Mouse (Mus musculus) forebrain, embryonic 15.5 days (tissue): ENCODE measurements around the gene Bfar. TPM values are rescaled to one million over a fixed set of nuclear protein-coding genes. Genes with fewer than 3 reads are reported as not detected.

Experiments used
- ATAC-seq: fragments of 200-750 bp; cut with Nextera tagmentation; replicated peaks from 2 replicates; pipeline ENCODE4 v1.8.0; 2017; ENCODE audit warnings: mild to moderate bottlenecking, moderate TSS enrichment, moderate library complexity
- H3K27ac ChIP-seq: fragments of 300-500 bp; sonication (generic); replicated peaks from 2 replicates; pipeline ENCODE4 v1.5.1; 2015; ENCODE audit warnings: mild to moderate bottlenecking, inconsistent platforms
- H3K27me3 ChIP-seq: fragments of 300-500 bp; sonication (generic); 2 replicates; pipeline ENCODE4 v1.6.1; 2015; ENCODE audit warnings: inconsistent platforms
- H3K36me3 ChIP-seq: fragments of 300-500 bp; sonication (generic); 2 replicates; pipeline ENCODE4 v1.6.1; 2015; ENCODE audit warnings: mild to moderate bottlenecking, inconsistent platforms
- H3K4me1 ChIP-seq: fragments of 300-500 bp; sonication (generic); 2 replicates; pipeline ENCODE4 v1.6.1; 2015; ENCODE audit warnings: inconsistent platforms
- H3K4me2 ChIP-seq: fragments of 300-500 bp; sonication (generic); replicated peaks from 2 replicates; pipeline ENCODE4 v1.6.1; 2015; ENCODE audit warnings: mild to moderate bottlenecking, inconsistent platforms
- H3K4me3 ChIP-seq: fragments of 300-500 bp; sonication (generic); 2 replicates; pipeline ENCODE4 v1.5.1; 2015; ENCODE audit warnings: mild to moderate bottlenecking, inconsistent platforms
- H3K9ac ChIP-seq: fragments of 300-500 bp; sonication (generic); replicated peaks from 2 replicates; pipeline ENCODE4 v1.6.1; 2015; ENCODE audit warnings: mild to moderate bottlenecking, inconsistent platforms
- H3K9me3 ChIP-seq: fragments of 300-500 bp; sonication (generic); 2 replicates; pipeline ENCODE4 v1.6.1; 2016; ENCODE audit warnings: inconsistent platforms
- WGBS: fragments of 180-500 bp; shearing (Covaris S2); methylation state at CpG from one replicate; pipeline ENCODE4 v1.1.7; 2015; ENCODE audit warnings: mixed read lengths; 5-methylcytosine and 5-hydroxymethylcytosine counted together
- polyA plus RNA-seq: library from polyadenylated mRNA; unstranded; fragments of >200 nt; fragmentation: Nextera tagmentation; extraction: Ambion mirVana; gene quantifications from 2 replicates; pipeline ENCODE4 v1.2.1, GENCODE M21; 2015

Bfar gene
- polyA plus RNA-seq, 1 experiment from 2014 or later, result 53.1 TPM

GRCm38 (mm10) chr16:13750626-13751025 is 79.0 kb downstream of the Bfar start:
- Histone ChIP-seq H3K9ac (no peak overlapping the region), H3K27ac (no peak overlapping the region), H3K4me2 (no peak overlapping the region), H3K4me1 (peaks cover 6% of the 10 kb centered on the region), H3K4me3 (no peak overlapping the region), H3K36me3 (no peaks in the 10 kb centered on the region), H3K27me3 (no peaks in the 10 kb centered on the region), H3K9me3 (no peaks in the 10 kb centered on the region)
- no peak for ATAC-seq
- 92% methylated on average over 13 of the region's 13 CpGs for WGBS

Other genes with a start within 250 kb of the Bfar start
- gene Parn, start 3.7 kb upstream of the Bfar start, polyA plus RNA-seq, result 41.2 and 42.3 TPM in 2 replicates
- 7.0 and 8.4 TPM in 2 replicates for gene 3110001I22Rik, start 71 bp downstream of the Bfar start, polyA plus RNA-seq
- not detected in 2 replicates for gene Pla2g10, start 59.1 kb downstream of the Bfar start, polyA plus RNA-seq
- 108 and 110 TPM in 2 replicates for gene Rrn3, start 108.8 kb downstream of the Bfar start, polyA plus RNA-seq
- 217 and 234 TPM in 2 replicates for gene Ntan1, start 147.0 kb downstream of the Bfar start, polyA plus RNA-seq
- gene Pdxdc1, start 231.3 kb downstream of the Bfar start, polyA plus RNA-seq, result 62.5 and 67.0 TPM in 2 replicates
- 13.6 and 16.5 TPM in 2 replicates for gene Mpv17l, start 231.3 kb downstream of the Bfar start, polyA plus RNA-seq